Mouse (Mus musculus) large intestine, adult 2 months (tissue): Measurements from ENCODE around the gene L3mbtl4. TPM values are rescaled to one million over a fixed set of nuclear protein-coding genes. Genes with fewer than 3 reads are reported as not detected.

Experiments
- DNase-seq: peaks from one replicate; pipeline ENCODE4 v3.0.0-alpha.2; 2012; ENCODE audit warnings: low read depth, low spot score
- whole genome bisulfite sequencing: fragments of 180-500 bp; shearing (Covaris S2); methylation state at CpG from one replicate; pipeline ENCODE4 v1.1.7; 2018; 5-methylcytosine and 5-hydroxymethylcytosine counted together
- polyA plus RNA-seq: library from polyadenylated mRNA; depleted of rRNA; stranded (reverse); fragments of >200 nt; gene quantifications from 2 replicates; pipeline ENCODE4 v1.2.3, GENCODE M21; 2012

Gene L3mbtl4
- polyA plus RNA-seq, 1 experiment = 0.07 TPM

- whole genome bisulfite sequencing = 82% methylated on average over 6 of the region's 6 CpGs
- DNase-seq = no peak
Observed at GRCm38 (mm10) chr17:68611247-68611646, 337.6 kb downstream of the L3mbtl4 start.

- DNase-seq = no peak
- 80% methylated on average over 4 of the region's 4 CpGs for WGBS
Observed at GRCm38 (mm10) chr17:68625281-68625680, 351.7 kb downstream of the L3mbtl4 start.

GRCm38 (mm10) chr17:68629631-68630426 is 356.2 kb downstream of the L3mbtl4 start:
- DNase-seq = no peak
- 65% methylated on average over 7 of the region's 7 CpGs for WGBS

GRCm38 (mm10) chr17:68631396-68631795 is 357.8 kb downstream of the L3mbtl4 start:
- WGBS = 69% methylated on average over 8 of the region's 8 CpGs

GRCm38 (mm10) chr17:68640187-68640586 is 366.6 kb downstream of the L3mbtl4 start:
- no peak for DNase-seq
- WGBS = 76% methylated on average over 6 of the region's 6 CpGs

More at GRCm38 (mm10) chr17:68631396-68631795, 357.8 kb downstream of the L3mbtl4 start:
- no peak for DNase-seq

- no peak for DNase-seq
- 63% methylated on average over 5 of the region's 5 CpGs for WGBS
Observed at GRCm38 (mm10) chr17:68642521-68643088, 369.0 kb downstream of the L3mbtl4 start.

- no peak for DNase-seq
- WGBS = 59% methylated on average over 1 of the region's 1 CpGs
Observed at GRCm38 (mm10) chr17:68666528-68666927, 392.9 kb downstream of the L3mbtl4 start.

GRCm38 (mm10) chr17:68672088-68672504 is 398.5 kb downstream of the L3mbtl4 start:
- 64% methylated on average over 7 of the region's 7 CpGs for WGBS
- no peak for DNase-seq

- 60% methylated on average over 5 of the region's 5 CpGs for WGBS
- DNase-seq = no peak
Observed at GRCm38 (mm10) chr17:68710701-68711100, 437.1 kb downstream of the L3mbtl4 start.

- 62% methylated on average over 3 of the region's 3 CpGs for WGBS
- DNase-seq = no peak
Observed at GRCm38 (mm10) chr17:68711350-68711749, 437.8 kb downstream of the L3mbtl4 start.

- 75% methylated on average over 1 of the region's 1 CpGs for WGBS
Observed at GRCm38 (mm10) chr17:68748296-68748695, 474.7 kb downstream of the L3mbtl4 start.

GRCm38 (mm10) chr17:68750513-68750912 is 476.9 kb downstream of the L3mbtl4 start:
- 71% methylated on average over 6 of the region's 6 CpGs for WGBS
- DNase-seq = no peak

More at GRCm38 (mm10) chr17:68748296-68748695, 474.7 kb downstream of the L3mbtl4 start:
- DNase-seq = no peak

GRCm38 (mm10) chr17:68753112-68753511 is 479.5 kb downstream of the L3mbtl4 start:
- WGBS = 73% methylated on average over 7 of the region's 7 CpGs
- no peak for DNase-seq

- 87% methylated on average over 11 of the region's 11 CpGs for WGBS
- DNase-seq = no peak
Observed at GRCm38 (mm10) chr17:68754789-68755188, 481.2 kb downstream of the L3mbtl4 start.

- no peak for DNase-seq
- WGBS = 49% methylated on average over 5 of the region's 5 CpGs
Observed at GRCm38 (mm10) chr17:68758428-68758827, 484.8 kb downstream of the L3mbtl4 start.

GRCm38 (mm10) chr17:68758936-68759335 is 485.3 kb downstream of the L3mbtl4 start:
- WGBS = 78% methylated on average over 3 of the region's 3 CpGs
- no peak for DNase-seq

GRCm38 (mm10) chr17:68759978-68760377 is 486.4 kb downstream of the L3mbtl4 start:
- DNase-seq = no peak
- WGBS = 87% methylated on average over 1 of the region's 1 CpGs

- DNase-seq = no peak
- 77% methylated on average over 10 of the region's 10 CpGs for WGBS
Observed at GRCm38 (mm10) chr17:68764329-68764880, 490.8 kb downstream of the L3mbtl4 start.

- no peak for DNase-seq
- WGBS = 82% methylated on average over 4 of the region's 4 CpGs
Observed at GRCm38 (mm10) chr17:68769561-68769960, 496.0 kb downstream of the L3mbtl4 start.

GRCm38 (mm10) chr17:68771046-68771750 is 497.6 kb downstream of the L3mbtl4 start:
- WGBS = 52% methylated on average over 7 of the region's 7 CpGs

More at GRCm38 (mm10) chr17:68771046-68771750, 497.6 kb downstream of the L3mbtl4 start:
- DNase-seq = no peak
